Mouse (Mus musculus) limb, embryonic 10.5 days (tissue): ENCODE measurements at regions not wholly inside any gene's neighbourhood (a gene's known extent, or its start where the extent isn't known, plus 50 kb on each side); places are given as distances from the start of the nearest gene placed in this dataset.

Experiments used
- DNase-seq: peaks from one replicate; pipeline ENCODE4 v3.0.0-alpha.2; 2017; ENCODE audit warnings: low spot score
- H3K27ac ChIP-seq: fragments of 300-500 bp; sonication (generic); 2 replicates; pipeline ENCODE4 v1.5.1; 2016; ENCODE audit warnings: mild to moderate bottlenecking
- H3K27me3 ChIP-seq: fragments of 300-500 bp; sonication (generic); 2 replicates; pipeline ENCODE4 v1.6.1; 2016; ENCODE audit warnings: low read depth, mild to moderate bottlenecking; ENCODE audit not compliant: poor library complexity, severe bottlenecking
- H3K36me3 ChIP-seq: fragments of 300-500 bp; sonication (generic); 2 replicates; pipeline ENCODE4 v1.6.1; 2016; ENCODE audit warnings: mild to moderate bottlenecking, moderate library complexity
- H3K4me1 ChIP-seq: fragments of 300-500 bp; sonication (generic); 2 replicates; pipeline ENCODE4 v1.6.1; 2016
- H3K4me3 ChIP-seq: fragments of 300-500 bp; sonication (generic); 2 replicates; pipeline ENCODE4 v1.5.1; 2016; ENCODE audit warnings: mild to moderate bottlenecking, moderate library complexity
- H3K9me3 ChIP-seq: fragments of 300-500 bp; sonication (generic); replicated peaks from 2 replicates; pipeline ENCODE4 v1.6.1; 2016; ENCODE audit warnings: mild to moderate bottlenecking
- WGBS: fragments of 180-500 bp; shearing (Covaris S2); methylation state at CpG from one replicate; pipeline ENCODE4 v1.1.7; 2016; 5-methylcytosine and 5-hydroxymethylcytosine counted together

- H3K4me1 ChIP-seq, result peaks cover 8% of the 10 kb centered on the region
- 96% methylated on average over 20 of the region's 20 CpGs for WGBS
- no peak overlapping the region for H3K4me3 ChIP-seq
- DNase-seq, result no peak
- no peak overlapping the region for H3K27ac ChIP-seq
- H3K36me3 ChIP-seq, result no peaks in the 10 kb centered on the region
- H3K9me3 ChIP-seq, result no peaks in the 10 kb centered on the region
- no peaks in the 10 kb centered on the region for H3K27me3 ChIP-seq
Observed at GRCm38 (mm10) chr1:63365126-63365525, 80.6 kb upstream of the Adam23 start.

GRCm38 (mm10) chr1:63367697-63368376 is 77.9 kb upstream of the Adam23 start:
- 23% methylated on average over 5 of the region's 5 CpGs for WGBS
- Histone ChIP-seq H3K27me3 (no peaks in the 10 kb centered on the region), H3K4me3 (no peak overlapping the region), H3K27ac (no peak overlapping the region), H3K36me3 (no peaks in the 10 kb centered on the region), H3K9me3 (no peaks in the 10 kb centered on the region), H3K4me1 (peaks cover 8% of the 10 kb centered on the region)
- peak; percentile 43 for DNase-seq

- H3K4me1 ChIP-seq, result peaks cover 8% of the 10 kb centered on the region
- H3K36me3 ChIP-seq, result no peaks in the 10 kb centered on the region
- no peaks in the 10 kb centered on the region for H3K27me3 ChIP-seq
- WGBS, result 63% methylated on average over 3 of the region's 3 CpGs
- H3K4me3 ChIP-seq, result no peak overlapping the region
- H3K9me3 ChIP-seq, result no peaks in the 10 kb centered on the region
- H3K27ac ChIP-seq, result no peak overlapping the region
- no peak for DNase-seq
Observed at GRCm38 (mm10) chr1:63368921-63369320, 76.8 kb upstream of the Adam23 start.

GRCm38 (mm10) chr1:63369561-63369960 is 76.1 kb upstream of the Adam23 start:
- no peak for DNase-seq
- H3K4me1 ChIP-seq, result peaks cover 8% of the 10 kb centered on the region
- H3K9me3 ChIP-seq, result no peaks in the 10 kb centered on the region
- no peaks in the 10 kb centered on the region for H3K27me3 ChIP-seq
- H3K36me3 ChIP-seq, result no peaks in the 10 kb centered on the region
- H3K27ac ChIP-seq, result no peak overlapping the region
- no peak overlapping the region for H3K4me3 ChIP-seq

- H3K4me1 ChIP-seq, result peaks cover 9% of the 10 kb centered on the region
- no peak overlapping the region for H3K27ac ChIP-seq
- H3K4me3 ChIP-seq, result no peak overlapping the region
- WGBS, result 83% methylated on average over 3 of the region's 3 CpGs
- no peak for DNase-seq
- no peaks in the 10 kb centered on the region for H3K36me3 ChIP-seq
- H3K27me3 ChIP-seq, result no peaks in the 10 kb centered on the region
- no peaks in the 10 kb centered on the region for H3K9me3 ChIP-seq
Observed at GRCm38 (mm10) chr1:63383110-63383509, 62.6 kb upstream of the Adam23 start.

GRCm38 (mm10) chr1:63385116-63385515 is 60.6 kb upstream of the Adam23 start:
- peak overlapping the region; percentile 51; the same call in 1 of the 2 replicates for H3K27ac ChIP-seq
- H3K36me3 ChIP-seq, result no peaks in the 10 kb centered on the region
- no peaks in the 10 kb centered on the region for H3K27me3 ChIP-seq
- no peak overlapping the region for H3K4me3 ChIP-seq
- WGBS, result 49% methylated on average over 2 of the region's 2 CpGs
- no peak for DNase-seq
- peaks cover 9% of the 10 kb centered on the region for H3K4me1 ChIP-seq
- no peaks in the 10 kb centered on the region for H3K9me3 ChIP-seq

- no peaks in the 10 kb centered on the region for H3K27me3 ChIP-seq
- DNase-seq, result no peak
- no peaks in the 10 kb centered on the region for H3K9me3 ChIP-seq
- no peaks in the 10 kb centered on the region for H3K36me3 ChIP-seq
- no peak overlapping the region for H3K27ac ChIP-seq
- no peaks in the 10 kb centered on the region for H3K4me1 ChIP-seq
- no peak overlapping the region for H3K4me3 ChIP-seq
- 95% methylated on average over 3 of the region's 3 CpGs for WGBS
Observed at GRCm38 (mm10) chr1:63395427-63395826, 50.3 kb upstream of the Adam23 start.
